Mouse (Mus musculus): ENCODE measurements around the gene Asic2. TPM values are rescaled to one million over a fixed set of nuclear protein-coding genes. Genes with fewer than 3 reads are reported as not detected.
A peak's percentile ranks its signal among the peaks of the same experiment; 100 is the strongest.

Asic2 gene
- polyA plus RNA-seq, 1 experiment from 2014 or later = 0.27 TPM

DNA sequence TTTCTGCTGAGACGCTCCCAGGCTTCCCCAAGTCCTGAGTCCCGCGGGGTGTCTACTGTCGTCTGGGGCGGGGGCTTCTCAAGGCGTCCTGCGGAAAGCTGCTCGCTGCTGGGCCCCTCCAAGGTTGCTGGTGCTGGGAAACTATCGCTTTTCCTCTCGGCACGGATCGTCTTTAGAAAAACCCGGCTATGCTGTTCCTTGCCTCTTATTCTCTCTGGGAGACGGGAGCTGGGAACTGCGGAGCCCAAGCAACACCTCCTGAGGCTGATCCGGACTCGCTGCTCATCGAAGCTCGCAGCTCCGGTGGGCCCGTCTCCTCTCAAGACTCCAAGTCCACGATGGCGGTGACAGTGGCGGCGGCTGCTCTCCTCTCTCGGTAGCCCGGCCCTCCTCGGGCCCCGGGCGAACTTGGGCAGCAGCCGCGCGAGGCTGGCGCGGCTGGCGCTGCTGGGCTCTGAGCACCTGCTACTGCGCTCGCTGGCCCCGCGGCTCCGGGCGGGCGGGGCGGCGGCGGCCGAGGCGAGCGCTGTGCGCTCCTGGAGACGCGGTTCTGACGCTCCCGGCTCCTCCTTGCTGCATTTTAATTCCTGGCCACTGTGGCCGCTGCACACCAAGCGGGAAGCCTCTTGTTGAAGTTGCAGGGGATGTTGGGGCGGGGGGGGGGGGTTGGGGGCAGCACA is 815.0 kb downstream of the Asic2 start:
- peak overlapping the region; percentile 26; the same call in 1 of the 2 replicates for H3K9ac ChIP-seq (ENCODE audit: low read length)

DNA sequence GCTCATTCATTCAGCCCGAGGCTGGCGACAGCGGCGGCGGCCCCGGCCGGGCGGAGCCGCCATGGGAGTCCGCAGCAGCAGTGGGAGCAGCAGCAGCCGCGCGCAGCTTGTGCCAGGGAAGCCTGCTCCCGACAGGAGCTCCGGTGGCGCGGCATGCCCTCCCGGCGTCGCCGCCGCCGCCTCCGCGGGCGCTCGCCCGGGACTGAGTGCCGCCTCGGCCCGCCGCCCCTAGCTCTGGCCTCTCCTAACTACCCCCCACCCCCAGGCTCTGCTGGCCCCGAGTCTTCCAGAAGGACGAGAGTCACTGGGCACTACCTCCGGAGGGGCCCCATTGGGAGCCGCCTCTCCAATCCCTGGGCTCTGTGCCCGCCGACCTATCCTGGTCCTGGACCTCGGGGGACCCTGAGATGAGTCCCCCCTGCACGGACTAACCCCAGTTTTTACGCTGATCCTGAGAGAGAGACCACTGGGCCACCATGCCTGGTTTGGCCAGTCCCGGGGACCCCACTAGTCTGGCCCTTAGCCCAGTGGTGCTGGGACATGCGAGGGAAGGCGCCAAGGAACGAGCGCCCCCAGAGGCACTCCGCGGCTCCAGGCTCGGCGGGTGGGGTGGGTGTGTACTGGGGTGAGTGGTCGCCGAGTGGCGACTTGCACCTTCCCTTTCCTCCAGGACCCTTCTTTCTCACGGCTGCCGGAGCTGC is 815.6 kb downstream of the Asic2 start:
- no peaks in the 10 kb centered on the region for H3K36me3 ChIP-seq (ENCODE audit: control insufficient read depth, insufficient read depth, low read length)
- no peaks in the 10 kb centered on the region for H3K9me3 ChIP-seq (replicated peaks; ENCODE audit: control insufficient read depth, low read length)
- peaks cover 16% of the 10 kb centered on the region for H3K4me1 ChIP-seq (ENCODE audit: control insufficient read depth, insufficient read depth, low read length)
- peaks cover 53% of the 10 kb centered on the region for H3K27me3 ChIP-seq (ENCODE audit: control insufficient read depth, insufficient read depth, low read length)
- peak overlapping the region; percentile 50 for H3K4me3 ChIP-seq (replicated peaks; ENCODE audit: low read length)
- peak overlapping the region; percentile 92 for H3K4me2 ChIP-seq (ENCODE audit: low read depth, low read length)
- H3K27ac ChIP-seq (ENCODE audit: low read length) = no peak overlapping the region
- peak; percentile 57; the same call in 1 of the 2 replicates for ATAC-seq (ENCODE audit: insufficient read depth, low FRiP score)
- WGBS = under 1% methylated on average over 55 of the region's 55 CpGs
- H3K9ac ChIP-seq (ENCODE audit: low read length) = peak overlapping the region; percentile 61

More for the DNA sequence above, 815.0 kb downstream of the Asic2 start:
- H3K4me2 ChIP-seq (ENCODE audit: low read depth, low read length) = peak overlapping the region; percentile 92
- under 1% methylated on average over 57 of the region's 57 CpGs for WGBS
- H3K4me3 ChIP-seq (replicated peaks; ENCODE audit: low read length) = peak overlapping the region; percentile 50
- H3K36me3 ChIP-seq (ENCODE audit: control insufficient read depth, insufficient read depth, low read length) = no peaks in the 10 kb centered on the region
- H3K27ac ChIP-seq (ENCODE audit: low read length) = no peak overlapping the region
- peak; percentile 22; the same call in 1 of the 2 replicates for ATAC-seq (ENCODE audit: insufficient read depth, low FRiP score)
- peaks cover 53% of the 10 kb centered on the region for H3K27me3 ChIP-seq (ENCODE audit: control insufficient read depth, insufficient read depth, low read length)
- H3K9me3 ChIP-seq (replicated peaks; ENCODE audit: control insufficient read depth, low read length) = no peaks in the 10 kb centered on the region
- peaks cover 16% of the 10 kb centered on the region for H3K4me1 ChIP-seq (ENCODE audit: control insufficient read depth, insufficient read depth, low read length)

DNA sequence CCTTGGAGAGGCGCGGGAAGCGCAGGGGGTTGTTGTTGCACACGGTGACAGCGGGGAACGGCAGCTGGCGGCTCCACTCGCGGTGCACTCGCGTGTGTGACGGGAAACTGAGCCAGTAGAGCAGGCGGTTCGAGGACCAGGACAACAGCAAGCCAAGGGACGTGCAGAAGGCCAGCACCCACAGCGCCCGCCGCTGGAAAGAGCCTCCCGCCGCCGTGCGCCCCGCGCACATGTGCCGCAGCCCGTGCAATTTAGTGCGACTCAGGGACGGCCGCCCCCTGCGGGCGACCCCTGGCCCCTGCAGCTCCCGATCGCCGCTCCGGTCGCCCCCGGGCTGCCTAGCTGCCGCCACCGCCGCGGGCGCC is 816.3 kb downstream of the Asic2 start:
- Histone ChIP-seq H3K27me3 (ENCODE audit: control insufficient read depth, insufficient read depth, low read length) (peaks cover 53% of the 10 kb centered on the region), H3K27ac (ENCODE audit: low read length) (no peak overlapping the region), H3K4me1 (ENCODE audit: control insufficient read depth, insufficient read depth, low read length) (peaks cover 16% of the 10 kb centered on the region), H3K9me3 (replicated peaks; ENCODE audit: control insufficient read depth, low read length) (no peaks in the 10 kb centered on the region), H3K4me3 (replicated peaks; ENCODE audit: low read length) (peak overlapping the region; percentile 50), H3K36me3 (ENCODE audit: control insufficient read depth, insufficient read depth, low read length) (no peaks in the 10 kb centered on the region), H3K9ac (ENCODE audit: low read length) (peak overlapping the region; percentile 61), H3K4me2 (ENCODE audit: low read depth, low read length) (peak overlapping the region; percentile 92)
- WGBS = 1% methylated on average over 42 of the region's 42 CpGs
- ATAC-seq (ENCODE audit: insufficient read depth, low FRiP score) = peak; percentile 8; the same call in 1 of the 2 replicates

- WGBS = 5% methylated on average over 36 of the region's 36 CpGs
- Histone ChIP-seq H3K36me3 (ENCODE audit: control insufficient read depth, insufficient read depth, low read length) (no peaks in the 10 kb centered on the region), H3K9me3 (replicated peaks; ENCODE audit: control insufficient read depth, low read length) (no peaks in the 10 kb centered on the region), H3K27me3 (ENCODE audit: control insufficient read depth, insufficient read depth, low read length) (peaks cover 53% of the 10 kb centered on the region), H3K4me1 (ENCODE audit: control insufficient read depth, insufficient read depth, low read length) (peaks cover 16% of the 10 kb centered on the region), H3K4me2 (ENCODE audit: low read depth, low read length) (peak overlapping the region; percentile 92), H3K9ac (ENCODE audit: low read length) (peak overlapping the region; percentile 61), H3K4me3 (replicated peaks; ENCODE audit: low read length) (peak overlapping the region; percentile 50), H3K27ac (ENCODE audit: low read length) (no peak overlapping the region)
- no peak for ATAC-seq (ENCODE audit: insufficient read depth, low FRiP score)
Observed at GRCm38 (mm10) chr11:81151286-81152020, 816.8 kb downstream of the Asic2 start.

DNA sequence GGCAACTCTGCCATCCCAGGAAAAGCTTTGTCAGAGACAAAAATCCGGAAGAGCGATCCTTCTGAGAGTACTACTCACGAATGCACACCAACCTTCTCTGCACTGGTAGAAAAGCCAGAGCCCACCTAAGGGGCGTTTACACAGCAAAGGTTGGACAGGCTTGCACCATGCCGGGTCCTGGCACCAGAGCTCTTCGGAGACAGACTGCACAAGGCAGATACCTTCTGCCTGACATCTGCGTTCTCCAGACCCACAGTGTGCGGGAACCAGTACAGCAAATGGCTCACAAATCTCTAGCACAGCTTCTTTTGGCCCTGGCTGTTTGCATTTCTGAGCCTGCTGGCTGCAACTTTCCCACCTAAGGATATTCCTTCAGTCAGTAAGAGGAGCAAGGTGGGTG is 817.6 kb downstream of the Asic2 start:
- Histone ChIP-seq H3K4me1 (ENCODE audit: control insufficient read depth, insufficient read depth, low read length) (peaks cover 16% of the 10 kb centered on the region), H3K4me2 (ENCODE audit: low read depth, low read length) (no peak overlapping the region), H3K36me3 (ENCODE audit: control insufficient read depth, insufficient read depth, low read length) (no peaks in the 10 kb centered on the region), H3K4me3 (replicated peaks; ENCODE audit: low read length) (no peak overlapping the region), H3K9ac (ENCODE audit: low read length) (no peak overlapping the region), H3K27ac (ENCODE audit: low read length) (no peak overlapping the region), H3K27me3 (ENCODE audit: control insufficient read depth, insufficient read depth, low read length) (peaks cover 53% of the 10 kb centered on the region), H3K9me3 (replicated peaks; ENCODE audit: control insufficient read depth, low read length) (no peaks in the 10 kb centered on the region)
- ATAC-seq (ENCODE audit: insufficient read depth, low FRiP score) = no peak
- 69% methylated on average over 8 of the region's 8 CpGs for WGBS

DNA sequence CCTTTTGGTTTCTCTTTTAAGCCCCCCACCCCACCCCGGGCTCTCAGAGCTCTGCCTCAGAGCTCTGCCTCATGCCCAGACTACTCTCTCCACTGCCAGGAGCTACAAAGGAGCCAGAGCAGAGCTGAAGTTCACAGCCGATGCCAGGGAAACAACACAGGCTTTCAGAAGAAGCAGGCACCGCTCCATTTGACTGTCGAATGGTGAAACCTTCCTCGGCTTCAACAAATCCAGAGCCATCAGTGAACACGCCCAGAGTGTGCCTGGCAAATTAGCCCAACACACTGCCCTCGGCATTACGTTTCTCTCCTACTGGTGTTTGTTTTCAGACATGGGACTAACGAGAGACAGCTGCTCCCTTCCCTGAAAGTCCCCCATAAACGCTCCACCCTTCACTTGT is 819.8 kb downstream of the Asic2 start:
- H3K9me3 ChIP-seq (replicated peaks; ENCODE audit: control insufficient read depth, low read length) = no peaks in the 10 kb centered on the region
- no peak overlapping the region for H3K27ac ChIP-seq (ENCODE audit: low read length)
- H3K4me3 ChIP-seq (replicated peaks; ENCODE audit: low read length) = no peak overlapping the region
- H3K36me3 ChIP-seq (ENCODE audit: control insufficient read depth, insufficient read depth, low read length) = no peaks in the 10 kb centered on the region
- 60% methylated on average over 10 of the region's 10 CpGs for WGBS
- no peak for ATAC-seq (ENCODE audit: insufficient read depth, low FRiP score)
- no peak overlapping the region for H3K4me2 ChIP-seq (ENCODE audit: low read depth, low read length)
- H3K4me1 ChIP-seq (ENCODE audit: control insufficient read depth, insufficient read depth, low read length) = peaks cover 15% of the 10 kb centered on the region
- peaks cover 32% of the 10 kb centered on the region for H3K27me3 ChIP-seq (ENCODE audit: control insufficient read depth, insufficient read depth, low read length)
- H3K9ac ChIP-seq (ENCODE audit: low read length) = no peak overlapping the region

- no peak for ATAC-seq (ENCODE audit: insufficient read depth, low FRiP score)
- Histone ChIP-seq H3K4me1 (ENCODE audit: control insufficient read depth, insufficient read depth, low read length) (peaks cover 1% of the 10 kb centered on the region; the same call in 1 of the 2 replicates), H3K36me3 (ENCODE audit: control insufficient read depth, insufficient read depth, low read length) (no peaks in the 10 kb centered on the region), H3K9me3 (replicated peaks; ENCODE audit: control insufficient read depth, low read length) (no peaks in the 10 kb centered on the region), H3K27me3 (ENCODE audit: control insufficient read depth, insufficient read depth, low read length) (peaks cover 14% of the 10 kb centered on the region), H3K9ac (ENCODE audit: low read length) (no peak overlapping the region), H3K4me3 (replicated peaks; ENCODE audit: low read length) (no peak overlapping the region), H3K27ac (ENCODE audit: low read length) (no peak overlapping the region), H3K4me2 (ENCODE audit: low read depth, low read length) (no peak overlapping the region)
- 67% methylated on average over 9 of the region's 9 CpGs for WGBS
Observed at GRCm38 (mm10) chr11:81146574-81147157, 821.6 kb downstream of the Asic2 start.

GRCm38 (mm10) chr11:81135141-81135540 is 833.1 kb downstream of the Asic2 start:
- whole genome bisulfite sequencing = 67% methylated on average over 4 of the region's 4 CpGs
- Histone ChIP-seq H3K27ac (ENCODE audit: low read length) (no peak overlapping the region), H3K4me2 (ENCODE audit: low read depth, low read length) (no peak overlapping the region), H3K9me3 (replicated peaks; ENCODE audit: control insufficient read depth, low read length) (no peaks in the 10 kb centered on the region), H3K4me3 (replicated peaks; ENCODE audit: low read length) (no peak overlapping the region), H3K9ac (ENCODE audit: low read length) (no peak overlapping the region), H3K27me3 (ENCODE audit: control insufficient read depth, insufficient read depth, low read length) (no peaks in the 10 kb centered on the region), H3K4me1 (ENCODE audit: control insufficient read depth, insufficient read depth, low read length) (no peaks in the 10 kb centered on the region), H3K36me3 (ENCODE audit: control insufficient read depth, insufficient read depth, low read length) (no peaks in the 10 kb centered on the region)
- ATAC-seq (ENCODE audit: insufficient read depth, low FRiP score) = no peak
